Mouse (Mus musculus): ENCODE data around the gene Fcrlb.

GRCm38 (mm10) chr1:170900799-170901467 is 11.8 kb downstream of the Fcrlb start:
- TF ChIP-seq CTCF (IDR thresholded peaks at IDR 0.05) (peak; percentile 65), EP300 (IDR thresholded peaks at IDR 0.05) (no peak)
